Mouse (Mus musculus) left cerebral cortex, postnatal 25 days (tissue): ENCODE measurements at regions not wholly inside any gene's neighbourhood (a gene's known extent, or its start where the extent isn't known, plus 50 kb on each side); places are given as distances from the start of the nearest gene placed in this dataset.
"Not testable (repeated sequence)": the region's sequence is repeated elsewhere in the genome, so short reads cannot be mapped to it uniquely, and the experiment has no call there.

ENCODE experiments used
- DNase-seq, 2 experiments: peaks; one replicate each; pipeline ENCODE4 v3.0.0; 2022; ENCODE audit warnings: low spot score in 2 of 2, mixed read lengths in 1 of 2
- intact Hi-C: fragments of 180-260 bp; cut with DNase I; formaldehyde crosslinking; loops from one replicate; pipeline ENCODE4 v1.15.1; 2025

DNA sequence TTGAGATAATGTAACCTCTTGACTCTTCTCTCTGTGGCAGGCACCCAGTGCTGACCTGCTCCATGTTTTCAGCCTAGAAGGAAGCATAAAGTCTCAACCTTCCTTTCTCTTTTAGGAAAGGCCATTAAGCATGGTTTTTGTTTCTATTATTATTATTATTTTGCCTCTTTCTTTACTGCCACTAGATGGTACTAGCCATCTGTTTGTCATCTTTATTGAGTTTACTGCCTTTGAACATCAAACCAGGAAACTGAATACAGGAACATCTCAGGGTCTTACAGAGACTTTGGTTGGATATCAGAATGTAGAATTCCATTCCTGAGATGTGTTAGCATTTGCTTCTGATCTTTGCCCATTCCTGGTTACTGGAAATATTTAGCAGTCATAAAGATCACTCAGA lies 268.8 kb downstream of the Tm4sf1 start:
- intact Hi-C loops: no loop called here
- no peak for DNase-seq

DNA sequence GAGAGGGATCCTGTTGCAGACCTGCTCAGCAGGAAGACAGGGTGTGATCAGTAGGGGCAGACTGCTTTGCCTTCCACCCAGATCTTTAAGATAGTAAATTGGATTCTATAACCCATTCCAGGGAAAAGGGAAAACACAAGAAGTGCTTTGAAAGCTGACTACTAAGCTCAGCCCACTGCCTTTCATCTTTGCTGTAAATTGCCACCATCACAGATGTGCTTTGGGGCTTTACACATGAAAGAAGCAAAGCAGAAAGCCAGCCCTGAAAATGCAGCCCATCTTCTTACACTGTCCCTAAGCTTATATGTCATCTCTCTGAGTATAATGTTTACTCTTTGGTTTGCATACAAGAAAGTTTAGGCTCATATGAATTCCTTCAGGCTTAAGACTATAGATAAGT lies 283.6 kb downstream of the Tm4sf1 start:
- DNase-seq: no peak
- intact Hi-C loops: no loop called here

DNA sequence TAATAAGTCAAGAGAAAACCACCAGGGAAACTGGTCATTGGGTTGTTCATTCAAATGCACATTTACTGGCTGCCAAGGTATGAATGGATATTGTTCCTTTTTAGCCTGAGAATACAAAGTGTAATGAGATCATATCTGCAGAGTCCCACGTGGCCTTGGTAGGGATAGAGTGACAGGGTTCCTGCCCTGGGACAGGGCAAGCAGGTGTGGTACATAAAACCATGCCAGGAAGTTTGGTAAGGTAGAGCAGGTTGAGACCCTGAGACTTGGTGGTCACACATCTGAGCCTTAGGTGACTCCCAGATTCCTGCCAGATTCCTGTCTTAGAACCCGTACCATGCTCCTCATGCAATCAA lies 320.5 kb downstream of the Tm4sf1 start:
- no peak for DNase-seq
- intact Hi-C loops: no loop called here

DNA sequence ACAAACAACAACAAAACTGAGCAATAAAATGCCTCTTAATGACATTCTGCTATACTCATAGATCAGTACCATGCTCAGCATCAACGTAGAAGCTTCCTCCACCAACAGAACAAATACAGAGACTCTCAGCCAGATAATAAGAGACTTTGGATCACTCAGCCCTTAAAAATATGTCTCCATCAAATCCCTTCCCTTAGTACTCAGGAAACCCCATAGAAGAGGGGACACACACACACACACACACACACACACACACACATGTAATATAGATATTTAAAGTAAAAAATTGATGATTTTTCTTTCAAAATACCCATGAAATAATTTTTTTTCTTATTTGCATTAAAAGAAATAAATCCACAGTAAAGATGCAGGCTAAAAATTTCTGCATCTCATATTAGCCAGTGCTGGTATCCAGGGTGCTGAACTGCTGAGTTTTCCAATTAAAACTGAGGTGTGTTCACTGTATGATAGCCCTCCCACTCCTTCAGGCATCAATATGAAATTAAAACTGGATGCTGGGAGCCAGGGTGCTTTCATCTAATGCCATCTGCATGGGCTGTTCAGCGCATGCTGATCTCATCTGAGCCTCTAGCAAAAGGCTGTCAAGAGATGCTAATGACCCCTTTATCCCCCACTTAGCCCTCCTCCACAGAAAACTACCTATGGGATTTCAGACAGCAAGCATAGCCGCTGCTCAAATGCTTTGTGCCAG lies 321.0 kb downstream of the Tm4sf1 start:
- DNase-seq: no peak
- intact Hi-C loops: no loop called here

DNA sequence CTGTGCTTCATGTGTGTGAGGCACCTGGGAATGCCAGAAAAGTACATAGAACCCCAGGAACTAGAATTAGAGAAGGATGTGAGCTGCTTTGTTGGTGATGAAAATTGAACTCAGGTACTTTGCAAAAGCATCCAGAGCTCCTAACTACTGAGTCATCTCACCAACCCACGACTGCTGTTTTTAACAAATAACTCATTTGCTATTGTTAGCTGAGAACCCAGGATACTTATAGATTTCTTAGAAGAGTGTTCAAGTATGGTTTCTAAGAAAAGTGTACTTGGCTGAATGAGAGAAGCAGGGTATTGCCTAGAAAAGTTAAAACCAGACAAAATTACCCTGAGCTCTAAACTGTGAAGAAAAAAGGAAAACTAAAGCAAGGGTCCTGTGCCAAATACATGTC lies 335.8 kb downstream of the Tm4sf1 start:
- peak in 1 of 2 experiments; percentile 64 for DNase-seq
- intact Hi-C loops: no loop called here

DNA sequence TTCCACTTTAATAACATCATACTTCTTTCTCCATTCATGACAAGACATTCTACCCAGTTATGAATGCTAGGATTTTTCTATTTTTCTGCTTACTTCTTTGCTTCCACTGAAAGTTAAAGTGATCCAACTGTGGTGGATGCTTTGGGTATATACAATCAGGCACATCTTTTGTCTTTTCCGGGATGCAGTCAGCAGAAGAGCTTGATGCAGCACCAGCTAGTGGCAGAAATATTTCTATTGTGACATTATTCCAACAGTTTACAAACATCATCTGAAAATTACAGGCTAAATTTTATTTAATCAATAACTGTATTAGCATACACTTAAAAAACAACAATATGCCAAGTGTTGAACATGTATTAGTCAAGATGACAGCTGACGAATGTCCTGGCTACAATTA lies 336.3 kb downstream of the Tm4sf1 start:
- no peak for DNase-seq
- intact Hi-C loops: no loop called here

DNA sequence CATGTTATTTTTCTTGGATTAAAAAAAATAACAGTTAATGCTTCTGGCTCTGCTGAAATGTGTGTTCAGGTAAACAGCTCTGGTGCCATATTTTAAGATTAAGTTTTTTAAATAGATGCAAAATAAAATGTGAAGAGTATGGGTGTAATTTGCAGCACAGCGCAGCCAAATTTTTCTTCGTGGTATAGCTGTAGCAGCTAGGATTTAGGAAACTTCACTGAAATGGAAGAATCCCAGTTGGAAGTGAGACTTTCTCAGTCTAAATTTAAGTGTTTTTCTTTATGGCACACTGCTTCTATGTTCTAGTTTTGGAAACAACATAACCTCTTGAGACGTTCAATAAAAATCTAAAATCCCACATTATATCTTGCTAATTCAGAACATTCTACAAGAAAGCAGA lies 337.6 kb downstream of the Tm4sf1 start:
- intact Hi-C loops: no loop called here
- DNase-seq: peak in 1 of 2 experiments; percentile 49

DNA sequence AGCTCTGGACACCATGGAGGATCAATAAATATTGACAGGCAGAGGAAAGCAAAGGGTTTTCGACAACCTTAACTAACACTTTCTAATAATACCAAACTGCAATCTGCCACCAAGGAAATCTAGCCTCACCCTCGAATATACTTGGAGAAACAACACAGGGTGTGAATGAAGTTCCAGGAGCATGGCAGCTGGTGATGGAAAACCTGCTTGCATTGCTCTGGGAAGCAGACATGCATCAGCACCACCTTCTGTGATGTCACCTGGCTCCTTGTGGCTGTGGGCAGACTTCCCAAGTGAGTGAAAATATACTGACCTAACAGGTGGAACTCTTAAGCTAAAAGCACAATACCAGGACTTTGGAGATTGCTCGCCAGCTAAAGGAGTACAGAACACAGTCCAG lies 338.5 kb downstream of the Tm4sf1 start:
- intact Hi-C loops: no loop called here
- peak; percentile 35 to 71 for DNase-seq

DNA sequence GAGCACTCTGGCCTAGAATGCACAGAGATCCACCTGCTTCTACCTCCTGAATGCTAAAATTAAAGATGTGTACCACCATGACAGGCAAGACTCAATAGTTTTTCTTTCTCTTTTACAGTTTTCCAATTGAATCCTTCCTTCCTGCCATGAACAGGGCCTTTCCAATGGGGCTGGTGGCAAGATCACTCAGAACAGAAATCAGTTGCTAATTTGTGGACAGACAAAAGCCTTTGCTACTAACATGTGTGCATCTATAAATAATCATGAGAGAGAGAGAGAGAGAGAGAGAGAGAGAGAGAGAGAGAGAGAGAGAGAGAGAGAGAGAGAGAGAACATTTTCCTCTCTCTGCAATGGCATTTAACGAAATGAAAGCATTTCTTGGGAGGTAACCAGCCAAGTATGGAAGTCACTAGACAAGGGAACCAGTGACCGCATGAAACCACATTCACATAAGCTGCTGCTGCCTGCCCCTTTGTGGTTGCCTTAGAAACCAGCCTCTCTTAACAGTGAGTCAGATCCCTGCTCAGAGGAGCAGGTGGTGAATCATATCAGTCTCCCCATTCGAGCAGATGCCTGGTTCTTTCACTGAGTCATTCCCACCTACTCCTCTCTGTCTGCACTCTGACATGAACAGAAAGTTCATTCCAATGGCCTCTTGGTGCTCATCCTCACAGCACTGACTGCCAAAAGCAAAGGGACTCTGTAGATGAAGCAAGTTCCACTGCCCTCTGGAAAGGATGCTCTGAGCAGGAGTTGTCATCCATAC lies 339.4 kb downstream of the Tm4sf1 start:
- intact Hi-C loops: no loop called here
- DNase-seq: peak; percentile 70 to 96

DNA sequence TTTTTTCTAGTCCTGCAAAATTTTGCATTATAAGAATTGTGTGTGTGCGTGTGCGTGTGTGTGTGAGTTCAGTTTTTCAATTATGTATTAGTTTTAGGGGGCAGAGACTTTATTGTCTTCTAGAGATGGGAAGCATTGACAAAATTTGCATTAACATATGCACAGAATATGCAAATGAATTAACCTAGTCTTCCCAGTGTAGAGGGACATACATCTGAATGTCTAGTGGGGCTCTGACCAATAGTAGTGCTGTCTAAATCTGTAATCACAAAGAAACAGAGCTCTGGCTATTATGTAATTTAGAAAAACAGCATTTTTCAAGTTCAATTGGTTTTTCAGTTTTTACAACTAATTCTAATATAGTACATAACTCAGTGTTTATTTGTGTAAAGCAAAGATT lies 344.8 kb downstream of the Tm4sf1 start:
- intact Hi-C loops: no loop called here
- no peak for DNase-seq

DNA sequence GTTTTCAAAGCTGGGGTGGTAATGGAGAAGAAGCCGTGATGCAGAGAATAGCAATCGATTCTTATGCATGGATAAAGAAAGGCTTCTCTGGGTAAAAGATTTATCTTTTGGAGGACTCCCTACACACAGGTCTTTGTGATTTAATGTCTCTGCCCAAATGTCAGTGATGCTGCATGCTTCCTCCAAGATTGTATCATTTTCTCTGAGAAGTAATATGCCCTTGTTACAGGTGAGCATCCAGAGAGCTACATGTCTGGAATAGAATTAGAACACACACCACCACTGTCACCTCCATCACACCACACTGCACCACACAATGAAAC lies 346.0 kb downstream of the Tm4sf1 start:
- DNase-seq: no peak
- intact Hi-C loops: no loop called here

DNA sequence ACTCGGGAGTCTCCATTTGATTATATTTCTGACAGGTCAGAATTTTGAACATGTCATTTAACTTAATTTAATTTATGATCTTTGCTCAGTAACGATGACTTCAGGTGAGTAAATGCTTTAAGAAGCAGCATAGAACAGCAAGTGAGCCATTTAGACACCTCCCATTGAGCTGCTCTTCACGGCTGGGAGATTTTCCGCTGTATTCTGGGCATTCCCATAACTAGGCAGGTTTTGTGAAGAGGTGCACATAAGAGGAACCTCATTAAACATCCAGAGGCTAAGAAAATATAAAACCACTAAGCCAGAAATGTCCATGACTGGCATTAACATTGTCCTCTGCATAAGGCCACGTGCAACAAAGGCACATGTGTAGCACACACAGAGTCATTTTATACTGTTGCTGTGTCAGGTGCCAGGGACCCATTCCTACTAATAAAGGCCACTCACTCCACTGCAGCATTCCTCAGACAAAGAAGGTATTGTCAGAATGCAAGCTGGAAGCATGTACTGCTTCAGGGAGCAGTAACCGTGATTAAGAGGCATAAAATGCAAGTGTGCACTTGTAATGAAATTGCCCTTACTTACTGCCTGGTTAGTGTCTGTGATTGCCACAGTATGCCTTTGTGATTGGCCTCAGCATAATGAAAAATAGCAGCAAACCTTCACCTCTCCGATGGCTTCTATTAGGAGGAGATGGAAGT lies 346.5 kb downstream of the Tm4sf1 start:
- no peak for DNase-seq
- intact Hi-C loops: no loop called here

DNA sequence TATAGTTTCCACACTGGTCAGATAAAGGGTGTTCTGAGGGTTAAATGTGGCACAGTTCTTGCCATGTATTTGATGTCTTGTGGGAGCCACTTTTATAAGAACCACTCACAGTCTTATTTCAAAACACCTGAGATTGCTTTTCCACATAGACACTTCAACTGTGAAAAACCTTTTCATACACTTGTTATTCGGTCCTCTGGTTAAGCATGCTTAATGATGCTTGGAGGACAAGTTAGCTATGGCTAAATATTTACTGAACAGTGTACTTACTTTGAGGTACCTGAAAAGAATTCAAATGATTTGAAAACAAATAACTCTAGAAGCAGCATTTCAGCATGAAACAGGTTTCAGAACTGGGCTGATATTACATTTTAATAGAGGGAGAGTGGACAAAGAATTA lies 359.2 kb downstream of the Tm4sf1 start:
- intact Hi-C loops, DNase-seq: not testable (repeated sequence)

DNA sequence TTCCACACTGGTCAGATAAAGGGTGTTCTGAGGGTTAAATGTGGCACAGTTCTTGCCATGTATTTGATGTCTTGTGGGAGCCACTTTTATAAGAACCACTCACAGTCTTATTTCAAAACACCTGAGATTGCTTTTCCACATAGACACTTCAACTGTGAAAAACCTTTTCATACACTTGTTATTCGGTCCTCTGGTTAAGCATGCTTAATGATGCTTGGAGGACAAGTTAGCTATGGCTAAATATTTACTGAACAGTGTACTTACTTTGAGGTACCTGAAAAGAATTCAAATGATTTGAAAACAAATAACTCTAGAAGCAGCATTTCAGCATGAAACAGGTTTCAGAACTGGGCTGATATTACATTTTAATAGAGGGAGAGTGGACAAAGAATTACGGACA lies 372.8 kb downstream of the Tm4sf1 start:
- intact Hi-C loops, DNase-seq: not testable (repeated sequence)

DNA sequence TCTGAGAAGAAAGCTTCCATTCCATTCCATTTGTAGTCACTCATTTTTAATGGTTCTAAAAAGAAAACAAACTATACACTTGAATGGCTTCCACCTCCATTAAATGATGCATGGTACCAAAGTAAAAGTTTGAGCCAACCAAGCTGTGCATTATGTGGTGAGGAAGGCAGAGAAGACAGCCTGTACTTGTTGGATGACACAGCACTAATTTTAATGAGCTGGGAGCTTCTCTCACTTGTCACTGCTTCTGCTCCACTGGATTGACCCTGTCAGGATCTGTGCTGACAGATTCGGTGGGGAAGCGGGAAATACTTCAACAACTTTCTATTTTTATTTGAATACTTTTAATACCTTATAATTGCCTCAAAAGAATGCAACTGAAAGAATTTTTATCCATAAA lies 403.3 kb downstream of the Tm4sf1 start:
- no peak for DNase-seq

DNA sequence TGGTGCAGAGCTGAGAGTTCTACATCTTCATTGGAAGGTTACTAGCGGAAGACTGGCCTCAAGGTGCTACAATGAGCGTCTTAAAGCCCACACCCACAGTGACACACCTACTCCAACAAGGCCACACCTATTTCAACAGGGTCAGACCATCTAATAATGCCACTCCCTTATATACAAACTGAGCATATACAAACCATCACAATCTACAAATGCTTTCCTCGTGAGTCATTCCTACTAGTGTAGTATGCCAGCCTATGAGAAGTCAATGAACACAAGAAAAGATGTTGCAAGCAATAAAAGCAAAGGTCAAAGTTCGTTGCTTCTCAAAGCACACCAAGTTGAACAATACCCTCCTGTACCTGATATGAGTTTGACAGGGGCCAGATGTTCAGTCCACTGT lies 424.7 kb downstream of the Tm4sf1 start:
- intact Hi-C loops: no loop called here
- DNase-seq: no peak

More for the DNA sequence above, 403.3 kb downstream of the Tm4sf1 start:
- intact Hi-C loops: no loop called here

DNA sequence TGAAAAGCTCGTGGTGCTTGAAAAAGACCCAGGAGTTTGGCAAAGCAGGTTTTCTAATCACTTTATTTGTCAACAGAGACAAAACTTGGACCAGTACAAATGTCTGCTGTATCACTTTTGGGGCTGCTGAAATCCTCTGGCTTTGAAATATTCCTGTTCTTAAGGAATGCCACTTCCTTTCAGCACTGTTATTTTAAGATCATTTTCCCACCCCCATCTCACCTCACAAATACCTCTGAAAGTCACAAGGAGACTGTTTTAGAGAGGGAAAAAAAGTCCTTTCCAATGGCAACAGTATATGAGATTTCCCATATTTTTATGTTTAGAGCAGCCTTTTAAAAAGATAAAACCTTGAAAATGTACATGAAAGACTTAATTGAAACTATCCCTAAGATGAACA lies 438.2 kb downstream of the Tm4sf1 start:
- intact Hi-C loops: no loop called here
- peak in 1 of 2 experiments; percentile 70 for DNase-seq

DNA sequence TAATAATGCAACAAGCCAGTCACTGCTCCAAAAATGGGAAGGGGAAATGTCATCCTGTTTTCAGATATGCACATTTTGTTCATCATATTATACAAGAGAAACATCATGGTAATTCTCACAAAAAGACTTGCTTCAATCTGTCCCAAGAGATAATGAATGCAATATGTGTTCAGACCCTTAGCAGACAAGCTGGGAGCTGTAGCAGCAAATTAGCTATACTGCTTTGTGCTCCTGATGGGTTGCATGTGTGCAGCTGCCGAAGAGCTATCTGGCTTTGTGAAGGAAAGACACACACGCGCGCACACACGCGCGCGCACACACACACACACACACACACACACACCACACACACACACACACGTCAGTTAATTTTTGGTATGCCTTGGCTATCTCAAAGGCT lies 441.9 kb downstream of the Tm4sf1 start:
- no peak for DNase-seq
- intact Hi-C loops: no loop called here

DNA sequence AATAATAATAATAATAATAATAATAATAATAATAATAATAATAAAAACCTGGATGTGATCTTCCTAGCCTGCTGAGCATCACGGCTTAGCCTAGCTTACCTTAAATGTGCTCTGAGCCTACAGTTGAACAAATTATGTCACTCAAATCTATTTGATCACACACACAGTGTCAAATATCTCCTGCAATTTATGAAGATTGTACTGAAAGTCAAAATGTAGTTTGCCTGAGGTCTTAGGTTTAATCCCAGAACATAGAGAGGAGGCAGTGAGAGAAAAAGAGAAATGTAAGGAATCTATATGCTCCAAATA lies 456.4 kb downstream of the Tm4sf1 start:
- no peak for DNase-seq
- intact Hi-C loops: no loop called here

DNA sequence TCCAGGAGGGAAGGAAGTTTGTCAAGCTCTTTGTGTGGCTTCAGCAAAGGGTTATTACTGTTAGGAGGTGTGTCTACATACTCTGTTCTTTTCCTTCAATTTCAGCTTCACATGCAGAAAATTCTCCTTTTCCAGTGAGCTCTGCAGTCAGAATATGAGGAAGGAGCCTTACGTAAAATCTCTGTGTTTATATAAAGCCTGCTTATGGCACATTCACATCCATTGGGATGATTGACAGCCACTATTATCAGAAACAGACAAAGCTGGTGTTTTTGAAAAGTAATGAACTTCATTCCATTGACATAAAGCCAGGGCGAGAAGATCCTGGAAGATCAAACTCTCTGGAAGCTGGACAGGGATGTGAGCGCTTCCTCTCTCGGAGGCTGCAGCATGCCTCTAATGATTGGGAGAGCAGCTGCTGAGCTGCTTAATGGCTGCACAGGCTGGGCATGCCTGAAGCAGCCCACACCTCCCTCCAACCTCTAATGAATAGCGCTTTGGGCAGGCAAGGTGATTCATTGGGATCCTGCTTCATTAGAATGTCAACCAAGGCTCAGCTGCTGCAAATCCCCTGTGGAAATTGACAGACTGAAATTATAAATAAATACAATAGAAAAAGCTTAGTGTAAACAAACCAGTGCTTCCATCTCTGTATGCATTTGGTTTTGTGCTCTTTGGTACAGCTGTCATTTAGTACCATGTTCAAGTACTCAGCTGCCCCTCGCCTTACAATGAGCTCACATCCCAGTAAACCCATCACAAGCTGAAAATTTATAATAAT lies 456.9 kb downstream of the Tm4sf1 start:
- DNase-seq: no peak
- intact Hi-C loops: no loop called here
